Mouse (Mus musculus) forebrain, embryonic 10.5 days (tissue): ENCODE measurements around the gene Tnni1. TPM values are rescaled to one million over a fixed set of nuclear protein-coding genes. Genes with fewer than 3 reads are reported as not detected.

Experiments
- DNase-seq: peaks from one replicate; pipeline ENCODE4 v3.0.0-alpha.2; 2017; ENCODE audit warnings: low spot score; ENCODE audit errors: extremely low spot score
- H3K27ac ChIP-seq: fragments of 300-500 bp; sonication (generic); 2 replicates; pipeline ENCODE4 v1.5.1; 2016; ENCODE audit warnings: mild to moderate bottlenecking
- H3K27me3 ChIP-seq: fragments of 300-500 bp; sonication (generic); 2 replicates; pipeline ENCODE4 v1.6.1; 2016; ENCODE audit warnings: mild to moderate bottlenecking; ENCODE audit not compliant: poor library complexity, severe bottlenecking
- H3K36me3 ChIP-seq: fragments of 300-500 bp; sonication (generic); replicated peaks from 2 replicates; pipeline ENCODE4 v1.6.1; 2016; ENCODE audit warnings: mild to moderate bottlenecking, moderate library complexity
- H3K4me1 ChIP-seq: fragments of 300-500 bp; sonication (generic); 2 replicates; pipeline ENCODE4 v1.6.1; 2016
- H3K4me3 ChIP-seq: fragments of 300-500 bp; sonication (generic); 2 replicates; pipeline ENCODE4 v1.5.1; 2016; ENCODE audit warnings: mild to moderate bottlenecking, moderate library complexity
- H3K9me3 ChIP-seq: fragments of 300-500 bp; sonication (generic); 2 replicates; pipeline ENCODE4 v1.6.1; 2016; ENCODE audit warnings: mild to moderate bottlenecking, moderate library complexity
- WGBS: fragments of 180-500 bp; shearing (Covaris S2); methylation state at CpG from one replicate; pipeline ENCODE4 v1.1.7; 2016; 5-methylcytosine and 5-hydroxymethylcytosine counted together
- polyA plus RNA-seq: library from polyadenylated mRNA; unstranded; fragments of >200 nt; fragmentation: Nextera tagmentation; extraction: Ambion mirVana; gene quantifications from 2 replicates; pipeline ENCODE4 v1.2.1, GENCODE M21; 2016

Tnni1 gene
- polyA plus RNA-seq, 1 experiment from 2014 or later, result 0.55 TPM

GRCm38 (mm10) chr1:135770896-135771572 is 8.2 kb upstream of the Tnni1 start:
- Histone ChIP-seq H3K27me3 (peaks cover 54% of the 10 kb centered on the region), H3K9me3 (no peaks in the 10 kb centered on the region), H3K4me3 (no peak overlapping the region), H3K36me3 (peaks cover 15% of the 10 kb centered on the region), H3K27ac (0 out of 2 replicates have a peak overlapping the region, but pooled peaks have one; percentile 31), H3K4me1 (peaks cover 29% of the 10 kb centered on the region)
- DNase-seq, result no peak
- 77% methylated on average over 12 of the region's 12 CpGs for WGBS

DNA sequence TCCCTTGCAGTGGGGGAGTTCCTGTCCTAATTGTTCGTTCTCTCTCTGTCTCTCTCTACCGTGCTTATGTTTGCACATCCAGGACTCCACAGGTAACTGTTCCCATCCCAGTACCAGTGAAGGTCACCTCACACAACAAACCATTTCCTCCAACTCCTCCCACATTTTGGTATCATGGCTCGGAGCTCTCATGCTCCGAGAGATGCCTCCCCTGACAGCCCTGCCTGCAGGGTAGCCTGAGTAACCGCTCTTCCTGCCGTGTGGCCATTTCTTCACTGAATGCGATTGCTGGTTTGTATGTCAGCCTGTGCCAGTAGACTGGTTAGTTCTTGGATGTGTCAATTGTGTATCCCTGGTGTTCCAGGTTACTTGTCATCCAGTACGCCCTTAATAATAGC is 7.7 kb upstream of the Tnni1 start:
- Histone ChIP-seq H3K4me3 (no peak overlapping the region), H3K27ac (no peak overlapping the region), H3K36me3 (peaks cover 15% of the 10 kb centered on the region), H3K4me1 (peaks cover 23% of the 10 kb centered on the region), H3K9me3 (no peaks in the 10 kb centered on the region), H3K27me3 (peaks cover 49% of the 10 kb centered on the region)
- DNase-seq, result no peak
- 79% methylated on average over 8 of the region's 8 CpGs for WGBS

- Histone ChIP-seq H3K9me3 (no peaks in the 10 kb centered on the region), H3K27ac (no peak overlapping the region), H3K27me3 (peaks cover 28% of the 10 kb centered on the region), H3K36me3 (no peaks in the 10 kb centered on the region), H3K4me3 (no peak overlapping the region), H3K4me1 (peaks cover 27% of the 10 kb centered on the region)
- no peak for DNase-seq
Measured at GRCm38 (mm10) chr1:135776596-135776995, 2.6 kb upstream of the Tnni1 start.

GRCm38 (mm10) chr1:135777046-135777445 is 2.2 kb upstream of the Tnni1 start:
- Histone ChIP-seq H3K4me3 (no peak overlapping the region), H3K9me3 (no peaks in the 10 kb centered on the region), H3K4me1 (peaks cover 27% of the 10 kb centered on the region), H3K27ac (no peak overlapping the region), H3K27me3 (peaks cover 27% of the 10 kb centered on the region), H3K36me3 (no peaks in the 10 kb centered on the region)
- no peak for DNase-seq
- WGBS, result 96% methylated on average over 1 of the region's 1 CpGs

GRCm38 (mm10) chr1:135780649-135781048 is 1.4 kb downstream of the Tnni1 start:
- Histone ChIP-seq H3K9me3 (no peaks in the 10 kb centered on the region), H3K4me3 (no peak overlapping the region), H3K27me3 (peaks cover 27% of the 10 kb centered on the region), H3K4me1 (peaks cover 38% of the 10 kb centered on the region), H3K36me3 (no peaks in the 10 kb centered on the region), H3K27ac (no peak overlapping the region)
- WGBS, result 69% methylated on average over 4 of the region's 4 CpGs
- no peak for DNase-seq

DNA sequence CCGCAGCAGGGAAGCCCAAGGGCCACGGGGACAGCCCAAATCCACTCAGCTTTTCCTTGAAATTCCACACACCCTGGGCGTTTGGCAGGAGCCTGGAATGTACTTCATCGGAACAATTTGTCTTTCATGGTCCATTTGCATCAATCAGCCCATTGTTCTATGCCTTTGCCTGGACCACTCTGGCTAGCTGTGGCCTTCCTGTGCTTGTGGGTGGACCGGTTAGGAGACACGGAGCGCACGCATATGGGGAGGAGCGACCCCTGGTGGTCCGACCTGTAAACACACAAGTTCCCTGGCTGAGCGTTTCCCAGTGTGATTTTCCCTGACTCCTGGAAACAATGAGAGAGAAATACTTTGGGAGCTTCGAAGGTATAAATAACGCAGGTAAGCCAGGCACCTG is 2.0 kb downstream of the Tnni1 start:
- WGBS, result 17% methylated on average over 13 of the region's 13 CpGs
- Histone ChIP-seq H3K27ac (0 out of 2 replicates have a peak overlapping the region, but pooled peaks have one; percentile 20), H3K27me3 (peaks cover 27% of the 10 kb centered on the region), H3K4me1 (peaks cover 38% of the 10 kb centered on the region), H3K36me3 (no peaks in the 10 kb centered on the region), H3K4me3 (no peak overlapping the region), H3K9me3 (no peaks in the 10 kb centered on the region)
- peak; percentile 72 for DNase-seq

DNA sequence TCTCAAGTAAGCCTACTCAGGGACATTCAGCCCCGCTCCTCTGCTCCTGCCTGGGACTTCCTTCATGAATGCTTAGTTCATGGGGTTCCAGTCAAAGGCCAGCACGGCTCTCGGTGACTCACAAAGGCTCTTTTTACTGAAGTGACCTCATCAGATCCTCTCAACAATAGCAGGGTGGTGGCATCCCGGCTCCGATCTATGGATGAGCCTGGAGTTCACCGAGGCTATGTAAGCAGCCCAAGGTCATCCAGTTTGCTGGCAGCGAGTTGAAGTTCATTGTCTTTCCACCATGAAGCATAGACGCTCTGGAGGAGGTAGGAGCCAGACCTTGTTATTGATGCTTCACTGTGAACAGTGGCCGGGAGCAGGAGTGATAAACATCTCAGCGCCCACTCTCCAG is 3.6 kb downstream of the Tnni1 start:
- Histone ChIP-seq H3K4me1 (peaks cover 38% of the 10 kb centered on the region), H3K9me3 (no peaks in the 10 kb centered on the region), H3K27ac (0 out of 2 replicates have a peak overlapping the region, but pooled peaks have one; percentile 26), H3K36me3 (no peaks in the 10 kb centered on the region), H3K4me3 (no peak overlapping the region), H3K27me3 (peaks cover 27% of the 10 kb centered on the region)
- 42% methylated on average over 10 of the region's 10 CpGs for WGBS
- no peak for DNase-seq

GRCm38 (mm10) chr1:135787799-135788198 is 8.6 kb downstream of the Tnni1 start:
- H3K9me3 ChIP-seq, result no peaks in the 10 kb centered on the region
- no peak overlapping the region for H3K4me3 ChIP-seq
- no peaks in the 10 kb centered on the region for H3K36me3 ChIP-seq
- H3K4me1 ChIP-seq, result peaks cover 21% of the 10 kb centered on the region
- no peak overlapping the region for H3K27ac ChIP-seq
- 48% methylated on average over 3 of the region's 3 CpGs for WGBS
- peaks cover 26% of the 10 kb centered on the region for H3K27me3 ChIP-seq
- peak; percentile 76 for DNase-seq

DNA sequence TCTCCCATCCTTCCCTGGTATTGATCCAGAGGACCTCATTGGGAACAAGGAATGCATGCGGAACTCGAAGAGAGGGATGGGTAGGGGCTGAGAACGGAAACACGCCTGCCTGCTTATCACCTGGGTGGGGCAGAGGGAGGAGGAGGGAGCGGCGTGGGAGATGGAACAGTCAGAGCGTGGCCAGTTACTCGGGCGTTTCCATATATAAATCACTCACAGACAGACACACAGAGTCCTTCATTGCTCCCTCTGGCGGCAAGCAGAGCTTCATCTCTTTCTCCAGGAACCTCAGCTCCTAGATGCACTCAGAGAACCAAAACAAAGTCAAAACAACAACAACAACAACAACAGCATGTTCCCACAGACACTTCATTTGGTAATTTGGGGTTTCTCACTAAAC is 9.5 kb downstream of the Tnni1 start:
- Histone ChIP-seq H3K9me3 (no peaks in the 10 kb centered on the region), H3K4me1 (peaks cover 24% of the 10 kb centered on the region), H3K27me3 (peaks cover 35% of the 10 kb centered on the region), H3K36me3 (no peaks in the 10 kb centered on the region), H3K27ac (no peak overlapping the region), H3K4me3 (no peak overlapping the region)
- no peak for DNase-seq
- WGBS, result 59% methylated on average over 10 of the region's 10 CpGs

DNA sequence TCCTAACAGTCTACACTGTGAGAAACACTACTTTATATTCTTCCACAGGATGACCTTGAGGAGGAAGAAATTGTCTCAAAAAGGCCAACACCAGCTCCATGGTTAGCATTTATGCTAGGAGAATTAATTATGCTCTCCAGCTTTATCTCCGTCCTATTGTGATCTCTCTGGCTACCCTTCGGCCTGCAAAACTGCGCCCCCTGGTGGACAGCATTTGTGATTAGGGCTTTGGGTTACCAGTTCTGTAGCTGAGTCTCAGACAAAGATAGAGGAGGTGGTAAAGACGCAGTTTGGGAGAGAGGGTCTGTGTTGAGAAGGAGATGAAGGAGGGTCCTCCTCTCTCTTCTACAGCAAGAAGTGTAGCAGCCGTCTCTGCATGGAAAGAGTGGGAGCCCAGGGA is 10.6 kb downstream of the Tnni1 start:
- Histone ChIP-seq H3K4me3 (no peak overlapping the region), H3K9me3 (no peaks in the 10 kb centered on the region), H3K4me1 (peaks cover 35% of the 10 kb centered on the region), H3K27me3 (peaks cover 46% of the 10 kb centered on the region), H3K36me3 (no peaks in the 10 kb centered on the region), H3K27ac (0 out of 2 replicates have a peak overlapping the region, but pooled peaks have one; percentile 11)
- 16% methylated on average over 5 of the region's 5 CpGs for WGBS
- peak; percentile 75 for DNase-seq

DNA sequence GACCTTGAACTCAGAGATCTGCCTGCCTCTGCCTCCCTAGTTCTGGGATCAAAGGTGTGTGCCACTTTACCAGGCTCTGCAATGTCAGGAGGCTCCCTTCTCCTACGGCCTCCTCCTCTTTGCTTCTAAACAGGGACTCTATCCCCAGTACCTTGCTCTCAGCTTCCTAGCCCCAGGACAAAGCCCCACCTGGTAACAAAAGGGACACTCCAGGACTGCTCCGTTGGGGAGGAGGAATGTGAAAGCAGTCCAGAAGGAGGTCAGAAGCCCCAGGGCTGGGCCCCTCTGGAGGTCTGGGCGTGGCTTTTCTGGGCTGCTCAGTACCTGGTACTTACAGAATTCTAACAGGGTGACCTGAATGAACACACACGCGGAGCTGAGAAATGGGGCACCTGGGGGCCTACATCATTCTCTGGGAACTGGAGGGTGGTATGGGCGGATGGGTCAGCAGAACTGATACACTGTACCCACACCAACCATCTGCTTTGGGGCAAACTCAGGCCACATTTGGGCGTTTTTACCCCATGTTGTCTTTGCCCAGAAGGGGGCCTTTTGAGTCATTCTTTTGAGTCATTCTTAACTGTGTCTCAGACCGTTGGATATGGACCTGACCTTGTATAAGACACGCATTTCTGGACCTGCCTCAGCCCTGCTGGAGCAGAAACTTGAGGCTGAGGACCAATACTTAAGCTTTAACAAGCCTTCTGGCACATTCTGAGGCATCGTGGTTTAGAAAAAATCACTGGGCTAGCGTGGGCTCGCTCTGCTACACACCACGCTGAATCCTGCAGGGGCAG is 13.1 kb downstream of the Tnni1 start:
- peaks cover 61% of the 10 kb centered on the region for H3K27me3 ChIP-seq
- H3K4me1 ChIP-seq, result peaks cover 43% of the 10 kb centered on the region
- no peaks in the 10 kb centered on the region for H3K9me3 ChIP-seq
- H3K27ac ChIP-seq, result no peak overlapping the region
- no peak overlapping the region for H3K4me3 ChIP-seq
- no peaks in the 10 kb centered on the region for H3K36me3 ChIP-seq
- 60% methylated on average over 13 of the region's 13 CpGs for WGBS
- no peak for DNase-seq

DNA sequence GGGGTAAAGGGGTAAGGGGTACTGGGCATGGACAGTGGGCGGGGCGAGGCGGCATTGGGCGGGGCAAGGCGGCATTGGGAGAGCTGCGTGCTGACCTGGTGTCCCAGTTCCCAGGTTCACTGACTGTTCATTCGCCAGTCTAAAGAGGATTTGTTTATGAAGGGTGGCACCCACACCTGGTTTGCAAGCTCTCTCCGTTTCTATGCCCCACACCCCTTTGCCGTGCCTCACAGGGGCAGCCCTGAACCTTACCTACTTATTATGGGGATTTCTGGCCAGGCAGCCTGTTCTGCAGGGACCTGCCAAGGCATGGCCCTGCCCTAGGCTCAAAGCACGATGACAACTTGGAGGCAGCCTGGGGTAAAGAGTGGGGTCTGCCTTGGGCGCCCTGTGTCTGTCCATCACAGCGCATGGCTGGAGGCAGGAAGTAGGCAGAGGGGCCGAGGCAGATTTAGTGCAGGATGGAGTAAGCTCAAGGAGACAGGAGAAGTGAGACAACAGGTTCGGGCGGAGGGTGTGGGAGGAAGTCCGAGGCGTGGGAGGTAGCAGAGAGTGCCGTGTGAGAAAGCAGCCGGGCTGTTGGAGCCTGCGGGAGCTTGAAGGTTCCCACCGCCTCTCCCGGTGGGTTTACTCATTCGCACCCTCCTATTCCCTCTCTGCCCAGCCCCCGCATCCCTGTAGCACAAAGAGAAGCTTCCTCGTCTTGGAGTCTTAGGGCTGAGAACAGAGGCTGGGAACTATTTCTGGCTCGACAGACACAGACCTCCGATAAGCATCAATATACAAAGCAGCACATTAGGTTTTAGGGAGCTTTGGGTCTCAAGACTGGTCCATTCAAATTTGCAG is 14.4 kb downstream of the Tnni1 start:
- H3K4me3 ChIP-seq, result peak overlapping the region; percentile 37
- no peaks in the 10 kb centered on the region for H3K9me3 ChIP-seq
- peak overlapping the region; percentile 40 for H3K27ac ChIP-seq
- WGBS, result 17% methylated on average over 27 of the region's 27 CpGs
- H3K36me3 ChIP-seq, result no peaks in the 10 kb centered on the region
- peaks cover 42% of the 10 kb centered on the region for H3K4me1 ChIP-seq
- H3K27me3 ChIP-seq, result peaks cover 61% of the 10 kb centered on the region
- no peak for DNase-seq
